Mouse (Mus musculus): ENCODE measurements at regions not wholly inside any gene's neighbourhood (a gene's known extent, or its start where the extent isn't known, plus 50 kb on each side); places are given as distances from the start of the nearest gene placed in this dataset.

- DNase-seq (ENCODE audit: low spot score in 2 of 2) = no peak
Observed at GRCm38 (mm10) chr2:102970221-102970620, 68.8 kb upstream of the Cd44 start.

- DNase-seq (ENCODE audit: low spot score in 2 of 2) = no peak
Observed at GRCm38 (mm10) chr2:102967950-102968722, 66.7 kb upstream of the Cd44 start.

GRCm38 (mm10) chr2:102967417-102967816 is 66.0 kb upstream of the Cd44 start:
- no peak for DNase-seq (ENCODE audit: low spot score in 2 of 2)

- DNase-seq (ENCODE audit: low spot score in 2 of 2) = no peak
Observed at GRCm38 (mm10) chr2:102959067-102959645, 57.7 kb upstream of the Cd44 start.

GRCm38 (mm10) chr2:102958529-102958928 is 57.1 kb upstream of the Cd44 start:
- no peak for DNase-seq (ENCODE audit: low spot score in 2 of 2)

- DNase-seq (ENCODE audit: low spot score in 2 of 2) = no peak
Observed at GRCm38 (mm10) chr2:102957811-102958210, 56.3 kb upstream of the Cd44 start.

GRCm38 (mm10) chr2:102956858-102957242 is 55.4 kb upstream of the Cd44 start:
- peak in 1 of 2 experiments; percentile 37 for DNase-seq (ENCODE audit: low spot score in 2 of 2)

GRCm38 (mm10) chr2:102956108-102956857 is 54.8 kb upstream of the Cd44 start:
- DNase-seq (ENCODE audit: low spot score in 2 of 2) = no peak

- no peak for DNase-seq (ENCODE audit: low spot score in 2 of 2)
Observed at GRCm38 (mm10) chr2:102955232-102955631, 53.8 kb upstream of the Cd44 start.
